Mouse (Mus musculus) embryonic fibroblast, embryonic 13.5 days (primary cell): ENCODE measurements around the gene Sncb.

ENCODE experiments used
- CTCF ChIP-seq: IDR thresholded peaks from 2 replicates; pipeline ENCODE4 v1.5.1; 2011; ENCODE audit warnings: mild to moderate bottlenecking, control low read depth, low read length, moderate library complexity, borderline replicate concordance; ENCODE audit not compliant: insufficient read depth
- POLR2A ChIP-seq: IDR thresholded peaks from 2 replicates; pipeline ENCODE4 v1.6.1; 2011; ENCODE audit warnings: low read depth, mild to moderate bottlenecking, control low read depth, low read length, moderate library complexity

DNA sequence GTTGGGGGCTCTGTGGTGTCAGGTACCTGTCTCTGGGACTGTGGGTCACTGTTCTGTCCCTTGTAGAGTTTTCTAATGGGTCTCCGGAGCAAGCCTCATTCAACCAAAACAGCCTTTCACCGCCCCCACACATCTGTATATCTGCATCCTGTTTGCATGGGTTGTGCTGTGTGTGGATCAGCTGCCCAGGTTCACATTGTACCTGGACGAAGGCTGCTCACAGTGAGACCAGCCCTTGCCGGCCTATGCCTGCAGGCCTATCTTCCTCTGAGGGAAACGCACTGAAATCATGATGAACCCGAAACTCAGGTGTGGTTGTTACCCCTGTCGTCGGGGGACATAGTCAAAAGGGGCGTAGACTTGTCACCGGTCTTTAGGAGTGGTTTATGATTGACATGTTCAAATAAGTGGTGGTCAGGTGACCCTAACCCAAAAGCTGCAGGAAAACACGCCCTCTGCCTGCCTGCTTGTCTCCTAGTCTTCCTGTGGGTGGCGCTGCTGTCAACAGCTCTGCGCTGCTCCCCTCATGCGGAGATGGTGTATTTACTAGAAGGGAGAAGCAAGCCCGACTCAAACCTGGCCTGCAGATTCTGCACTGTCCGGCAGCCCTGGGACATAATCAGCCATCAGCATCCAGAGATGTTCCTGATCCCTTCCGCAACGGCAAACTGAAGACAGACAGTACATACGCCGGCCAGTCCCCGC lies 38.9 kb upstream of the Sncb start:
- TF ChIP-seq POLR2A (no peak), CTCF (peak; percentile 30; the same call in 1 of the 2 replicates)
